Mouse (Mus musculus) MEL (cell line): ENCODE results near the gene 4930432K21Rik.

Experiments used
- CTCF ChIP-seq, 3 experiments: IDR thresholded peaks in 2 of 3; conservative IDR thresholded peaks in 1 of 3; 2 replicates each; pipeline ENCODE4 v1.5.1; 2011 to 2012; ENCODE audit warnings: low read length in 3 of 3, low read depth in 2 of 3, mild to moderate bottlenecking in 2 of 3, improper control_type of control experiment in 1 of 3, inconsistent platforms in 1 of 3, mixed read lengths in 1 of 3, moderate library complexity in 1 of 3; ENCODE audit not compliant: control insufficient read depth in 1 of 3, insufficient read depth in 1 of 3, poor library complexity in 1 of 3, severe bottlenecking in 1 of 3
- NRF1 ChIP-seq: IDR thresholded peaks from 2 replicates; pipeline ENCODE4 v1.6.1; 2014; ENCODE audit warnings: low read depth, mild to moderate bottlenecking, inconsistent platforms, low read length, improper control_type of control experiment, moderate library complexity; ENCODE audit not compliant: poor library complexity, insufficient read depth, severe bottlenecking
- POLR2A ChIP-seq, 2 experiments: IDR thresholded peaks; 2 replicates each; pipeline ENCODE4 v1.6.1; 2011 to 2012; ENCODE audit warnings: low read length in 2 of 2, mild to moderate bottlenecking in 2 of 2, control low read depth in 1 of 2, improper control_type of control experiment in 1 of 2, low read depth in 1 of 2, moderate library complexity in 1 of 2; ENCODE audit not compliant: control insufficient read depth in 1 of 2, insufficient read depth in 1 of 2, poor library complexity in 1 of 2
- RAD21 ChIP-seq: IDR thresholded peaks from 2 replicates; pipeline ENCODE4 v1.6.1; 2011; ENCODE audit warnings: mild to moderate bottlenecking, low read depth, low read length, improper control_type of control experiment
- SMC3 ChIP-seq: IDR thresholded peaks from 2 replicates; pipeline ENCODE4 v1.6.1; 2011; ENCODE audit warnings: low read depth, low read length, improper control_type of control experiment
- ZMIZ1 ChIP-seq: IDR thresholded peaks from 2 replicates; pipeline ENCODE4 v1.6.1; 2012; ENCODE audit warnings: low read depth, mild to moderate bottlenecking, inconsistent platforms, low read length, improper control_type of control experiment, moderate library complexity

GRCm38 (mm10) chr8:84200126-84200555 is 52.3 kb downstream of the 4930432K21Rik start:
- TF ChIP-seq RAD21 (no peak), POLR2A (IDR thresholded peaks at IDR 0.05; ENCODE audit: control insufficient read depth in 1 of 2, insufficient read depth in 1 of 2, low read depth in 1 of 2, low read length in 2 of 2, poor library complexity in 1 of 2) (no peak), CTCF (IDR thresholded peaks at IDR 0.05 in 2 of 3, conservative IDR thresholded peaks at IDR 0.05 in 1 of 3; ENCODE audit: control insufficient read depth in 1 of 3, insufficient read depth in 1 of 3, low read depth in 2 of 3, low read length in 3 of 3, poor library complexity in 1 of 3, severe bottlenecking in 1 of 3) (no peak), ZMIZ1 (no peak), SMC3 (no peak), NRF1 (no peak)
